Mouse (Mus musculus) cerebellum, postnatal 14 days (tissue): ENCODE measurements around the gene Casc3.

Source experiments
- DNase-seq, 2 experiments: peaks; one replicate each; pipeline ENCODE4 v3.0.0; 2021; ENCODE audit warnings: mixed read lengths in 2 of 2

Casc3 gene

DNA sequence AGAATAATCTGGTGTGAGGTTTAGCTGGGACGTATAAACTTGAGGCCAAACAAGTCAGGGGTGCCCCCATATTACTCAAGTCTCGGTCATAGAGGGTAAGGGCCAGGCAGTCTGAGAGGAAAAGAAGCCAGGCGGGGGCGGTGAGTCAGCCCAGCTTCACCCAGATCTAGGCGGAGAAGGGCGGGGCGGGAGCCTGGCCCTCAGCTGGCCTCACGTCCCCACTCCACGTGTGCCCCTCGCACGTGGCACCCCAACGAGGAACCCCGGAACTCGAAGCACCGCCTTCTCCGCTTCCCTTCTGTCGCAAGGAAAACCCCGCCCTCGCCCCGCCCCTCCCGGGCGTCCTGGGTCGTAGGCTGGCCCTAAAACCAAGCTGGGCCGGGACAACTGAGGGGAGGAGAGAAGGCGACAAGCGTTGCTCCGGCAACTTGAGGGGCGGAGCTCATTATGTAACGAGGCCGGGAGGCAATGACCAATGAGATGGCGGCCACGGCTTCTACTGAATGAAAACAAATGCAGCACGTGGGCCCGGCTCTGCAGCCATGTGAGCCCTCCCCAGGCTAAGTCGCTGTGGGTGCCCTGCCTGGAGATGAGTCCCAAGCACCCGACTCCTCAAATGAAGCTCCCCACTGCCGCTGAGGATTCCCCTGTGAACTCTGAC, 30.9 kb upstream of the Casc3 start:
- peak; percentile 96 for DNase-seq

DNA sequence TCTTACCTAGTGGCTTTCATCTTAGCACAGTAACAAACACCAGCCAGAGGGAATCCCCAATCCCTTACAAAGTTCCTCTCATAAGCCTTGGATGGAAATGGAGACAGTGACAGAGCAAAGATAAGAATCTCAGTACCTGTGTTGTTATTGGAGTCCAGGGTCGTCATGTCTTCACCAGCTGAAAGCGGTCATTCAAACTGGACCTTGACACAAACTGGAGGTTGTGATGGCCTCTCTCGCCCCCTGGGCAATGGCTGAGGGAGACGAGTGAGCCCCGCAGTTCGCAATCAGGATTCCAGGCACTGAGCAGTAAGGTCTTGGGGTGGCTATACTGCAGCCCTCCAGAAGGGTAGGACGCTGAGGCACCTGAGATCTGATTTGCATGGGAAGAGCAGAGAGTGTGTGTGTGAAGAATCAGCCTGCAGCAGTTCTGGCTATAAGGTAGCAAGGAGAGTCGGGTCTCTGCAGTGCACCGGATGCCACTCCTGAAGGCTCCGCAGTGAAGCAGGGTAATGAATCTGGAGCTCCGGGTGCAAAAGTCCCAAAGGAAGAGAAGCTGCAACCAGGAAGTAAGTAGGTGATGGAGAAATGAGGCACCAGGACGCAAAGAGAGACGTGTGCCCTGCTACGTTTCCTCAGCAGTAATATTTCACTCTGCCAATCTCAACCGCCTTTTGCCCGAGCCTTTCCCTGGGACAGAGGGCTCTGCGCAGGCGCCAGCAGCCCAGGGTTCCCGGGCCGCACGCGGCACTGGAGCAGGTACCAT, 29.9 kb upstream of the Casc3 start, which contains the start of gene Nr1d1:
TSS of gene Nr1d1 (minus strand) at position 752 of the 766 bp plus-strand sequence.
- DNase-seq = no peak

DNA sequence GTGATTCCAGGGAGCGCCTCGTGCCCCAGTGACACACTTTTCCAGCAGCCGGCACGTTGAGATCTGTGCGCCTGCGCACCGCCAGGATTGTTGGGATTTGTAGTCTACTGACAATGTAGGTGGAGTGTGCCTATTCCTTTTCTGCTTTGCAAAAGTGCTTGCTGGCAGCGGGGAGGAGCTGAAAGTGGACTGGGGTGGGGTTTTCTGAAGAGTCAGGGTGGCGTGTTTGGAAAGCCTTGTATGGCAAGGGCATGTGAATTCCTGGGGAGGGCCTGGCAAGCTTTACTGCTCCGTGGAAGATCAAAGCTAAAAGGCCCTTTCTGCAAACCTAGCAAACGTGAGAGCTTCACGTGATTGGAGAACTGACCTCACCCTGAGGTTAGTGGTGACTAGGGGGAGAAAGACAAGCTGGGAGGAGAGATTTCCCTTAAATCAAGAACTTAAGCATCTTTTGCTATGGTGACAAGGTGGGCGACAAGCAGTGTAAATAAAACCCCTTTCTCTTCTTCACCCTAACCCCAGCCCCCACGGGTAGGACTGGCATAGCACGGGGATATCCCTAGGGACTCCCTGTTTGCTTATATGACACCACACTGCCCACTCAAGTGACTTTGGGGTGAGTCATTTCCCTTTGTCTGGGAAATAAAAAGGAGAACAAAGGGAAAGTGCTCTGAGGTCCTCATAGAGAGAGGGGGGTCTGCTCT, 29.2 kb upstream of the Casc3 start:
- peak; percentile 98 to 99 for DNase-seq

DNA sequence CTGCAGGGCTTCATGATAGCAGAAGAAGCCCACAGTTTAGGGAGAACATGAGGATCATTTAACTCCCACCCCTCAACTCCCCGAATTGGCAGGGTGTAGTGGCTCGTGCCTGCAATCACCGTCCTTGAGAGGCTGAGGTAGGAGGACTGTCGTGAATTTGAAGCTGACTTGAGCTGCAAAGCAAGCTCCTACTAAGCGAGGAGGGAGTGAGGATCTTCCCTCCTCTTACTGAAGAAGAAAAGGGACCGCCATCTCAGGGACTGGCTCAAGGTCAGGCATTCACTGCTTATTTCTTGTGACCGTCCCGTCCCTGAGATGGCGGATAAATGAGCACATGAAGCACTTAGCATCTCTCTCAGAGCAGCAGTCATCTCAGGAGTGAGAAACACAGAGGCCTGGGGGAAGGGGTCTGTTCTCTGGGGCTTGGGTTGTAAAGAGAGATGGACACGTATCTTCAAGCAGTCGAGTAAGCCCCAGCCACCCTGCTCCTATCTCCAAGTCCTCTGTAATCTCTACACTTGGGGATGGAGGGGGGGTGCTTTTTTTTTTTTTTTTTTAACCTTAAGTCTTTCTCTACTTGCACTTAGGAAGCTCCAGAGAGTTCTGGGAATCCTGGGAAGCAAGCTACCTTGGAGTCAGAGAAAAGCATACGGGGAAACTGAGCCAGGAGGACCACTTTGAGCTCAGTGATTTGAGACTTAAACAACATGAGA, 28.5 kb upstream of the Casc3 start:
- peak in 1 of 2 experiments; percentile 18 for DNase-seq

DNA sequence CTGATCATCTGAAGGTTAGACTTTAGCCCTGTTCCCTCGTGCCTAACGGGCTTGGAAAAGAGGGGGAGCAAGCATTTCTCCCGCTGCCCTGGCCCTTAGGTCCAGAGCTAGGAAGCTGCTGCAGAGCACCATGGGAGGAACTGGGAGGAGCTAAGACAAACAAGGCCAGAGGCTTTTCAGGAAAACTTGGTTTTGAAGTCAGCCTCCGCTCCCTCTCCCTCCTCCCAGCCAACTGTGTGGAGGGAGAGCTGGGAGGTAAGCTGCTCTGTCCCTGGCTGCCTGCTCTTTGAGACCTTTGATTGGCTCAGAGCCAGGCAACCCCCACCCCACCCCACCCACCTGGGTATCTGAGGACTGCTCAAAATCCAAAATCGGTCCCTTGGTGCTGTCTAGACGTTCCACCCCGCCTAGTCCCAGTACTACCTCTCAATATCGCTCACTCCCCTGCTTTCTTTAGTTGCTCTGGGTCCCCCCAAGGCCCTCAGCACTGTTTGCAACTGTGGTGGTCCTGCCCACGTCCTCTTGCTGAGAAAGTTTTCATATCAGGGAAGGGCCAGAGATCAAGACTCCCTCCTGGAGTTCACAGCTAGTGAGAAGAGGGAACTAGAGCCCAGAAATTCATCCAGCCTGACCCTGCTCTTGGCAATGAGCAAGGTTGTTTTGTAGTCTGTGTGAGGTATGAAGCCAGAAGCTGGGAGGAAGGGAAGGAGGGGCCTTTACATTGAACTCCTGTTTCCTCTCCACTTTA, 27.7 kb upstream of the Casc3 start:
- peak in 1 of 2 experiments; percentile 16 for DNase-seq

DNA sequence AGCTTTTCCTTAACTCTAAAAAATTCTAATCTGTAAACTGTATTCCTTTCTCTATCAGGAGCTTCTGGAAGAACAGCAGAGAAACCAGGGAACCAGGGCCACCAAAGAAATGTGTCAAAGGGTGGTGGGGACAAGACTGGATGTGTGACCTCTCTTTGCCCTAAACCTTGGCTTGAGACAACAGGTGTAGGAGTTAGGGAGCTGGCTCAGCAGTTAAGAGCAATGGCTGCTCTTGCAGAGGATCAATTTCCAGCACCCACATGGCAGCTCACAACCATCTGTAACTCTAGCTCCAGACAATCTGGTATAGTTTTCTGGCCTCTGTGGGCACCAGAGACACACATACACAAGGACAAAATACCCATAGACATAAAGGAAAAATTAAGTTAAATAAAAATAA, 26.8 kb upstream of the Casc3 start:
- no peak for DNase-seq

DNA sequence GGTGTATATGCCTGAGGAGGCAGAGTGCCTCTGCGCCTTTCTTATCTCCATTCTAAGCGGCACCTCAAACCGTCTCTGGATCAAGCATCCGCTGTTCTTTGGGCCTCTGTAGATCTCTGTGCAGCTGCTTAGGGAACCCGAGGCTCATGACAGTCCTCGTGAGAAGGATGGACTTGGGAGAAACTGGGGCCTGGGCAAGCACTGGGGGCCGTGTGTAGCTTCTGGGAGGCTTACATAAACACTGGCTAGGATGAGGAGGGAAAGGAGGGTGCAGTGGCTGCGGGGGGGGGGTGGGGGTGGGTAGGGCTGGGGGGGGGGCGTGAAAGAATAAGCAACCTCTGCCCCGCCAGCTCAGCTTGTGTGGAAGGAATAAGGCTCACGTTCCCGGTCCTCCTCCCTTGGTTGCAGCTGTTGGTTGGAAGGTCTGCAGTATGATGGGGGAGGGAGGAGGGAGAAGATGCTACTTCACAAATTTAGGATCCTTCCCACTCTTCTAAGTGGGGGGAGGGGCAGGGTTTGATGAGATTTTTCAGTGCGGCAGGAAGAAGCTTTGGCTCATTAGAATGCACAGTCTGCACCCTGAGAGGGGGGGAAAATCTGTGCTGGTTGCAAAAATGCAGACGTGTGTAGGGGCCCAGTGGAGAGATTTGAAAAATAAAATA, 22.7 kb upstream of the Casc3 start:
- peak; percentile 53 to 75 for DNase-seq

DNA sequence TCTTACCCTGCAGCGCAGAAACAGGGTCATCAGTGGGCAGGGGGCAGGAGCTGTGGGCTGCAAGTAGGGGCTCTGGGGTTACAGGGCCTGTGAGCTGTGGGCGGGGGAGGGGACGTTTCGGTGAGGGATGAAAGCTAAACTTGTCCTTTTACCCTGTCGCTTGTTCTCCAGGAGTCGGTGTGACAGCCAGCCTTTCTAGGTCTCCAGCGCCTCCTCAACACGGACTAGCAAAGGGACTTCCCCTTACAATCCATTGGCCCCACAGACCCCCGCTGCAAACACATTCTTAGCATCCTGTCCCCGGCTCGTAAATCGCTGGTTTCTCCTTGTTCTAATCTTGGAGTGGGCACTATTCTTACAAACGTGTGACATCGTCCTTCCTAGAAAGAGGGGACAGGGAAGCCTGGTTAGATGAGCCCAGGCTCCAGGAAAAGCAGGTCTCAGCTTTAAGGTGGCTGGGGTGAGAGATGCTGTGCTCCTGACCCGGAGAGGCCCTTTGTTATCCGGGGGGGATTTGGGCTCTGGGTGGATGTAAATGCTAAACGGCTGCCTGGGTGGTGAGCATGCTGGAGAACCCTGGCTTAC, 22.0 kb upstream of the Casc3 start:
- DNase-seq = peak; percentile 50 to 71

DNA sequence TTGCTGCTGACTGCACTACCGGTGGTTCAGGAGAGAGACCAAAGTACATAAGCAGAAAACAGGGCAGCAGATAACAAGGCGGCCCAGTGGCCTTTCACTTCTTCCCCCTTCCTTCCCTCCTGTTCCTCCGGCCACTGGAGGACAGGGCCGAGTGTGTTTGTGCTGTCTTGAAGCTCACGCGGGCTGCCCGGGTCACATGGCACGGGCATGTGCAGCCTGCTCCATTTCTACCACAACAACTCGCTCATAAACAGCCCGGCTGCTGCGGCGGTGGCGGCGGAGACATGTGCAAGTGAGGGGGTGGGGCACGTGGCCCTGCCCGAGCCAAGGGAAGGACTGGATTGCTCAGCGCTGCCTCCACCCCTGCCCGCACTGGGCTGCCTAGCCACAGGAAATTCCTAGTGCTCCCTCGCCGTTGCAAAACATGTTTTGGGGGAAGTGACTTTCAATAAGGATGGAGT, 21.4 kb upstream of the Casc3 start:
- DNase-seq = peak; percentile 94 to 97

DNA sequence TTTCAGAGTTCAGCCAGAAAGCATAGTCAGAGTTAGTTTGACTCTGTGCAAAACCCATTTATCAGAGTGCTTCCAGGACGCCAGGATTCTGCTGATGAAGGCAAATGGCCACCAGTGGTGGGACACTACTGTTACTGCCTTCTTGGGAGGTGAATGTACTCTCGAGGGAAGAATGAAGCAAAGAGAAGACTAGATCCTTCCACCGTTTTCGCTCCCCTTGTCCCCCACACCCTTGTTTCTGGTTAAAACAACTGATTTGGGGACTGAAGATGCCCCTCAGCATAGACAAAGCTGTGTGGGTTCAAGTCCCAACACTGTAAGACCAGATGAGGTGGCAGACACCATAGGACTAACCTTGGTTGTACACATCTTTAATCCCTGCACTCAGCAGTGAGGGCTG, 20.6 kb upstream of the Casc3 start:
- DNase-seq = no peak

DNA sequence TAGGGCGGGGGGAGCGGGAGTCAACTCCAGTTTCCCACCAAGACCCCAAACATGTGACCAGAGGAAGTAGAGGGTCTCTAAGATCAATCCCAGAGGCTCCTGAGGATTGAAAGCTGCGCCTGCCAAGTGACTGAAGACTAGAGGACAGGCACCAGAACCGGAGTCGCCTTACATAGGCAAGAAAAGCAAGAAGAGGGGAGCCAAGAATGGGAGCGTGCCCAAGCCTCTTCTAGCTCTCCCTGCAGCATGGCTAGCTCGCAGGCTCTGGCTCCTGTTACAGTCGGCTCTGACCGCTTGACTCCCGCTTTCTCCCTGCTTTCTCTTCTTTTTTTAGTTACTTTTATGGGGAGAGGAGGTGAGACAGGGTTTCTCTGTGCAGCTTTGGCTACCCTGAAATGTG, 19.5 kb upstream of the Casc3 start:
- peak; percentile 37 to 52 for DNase-seq

DNA sequence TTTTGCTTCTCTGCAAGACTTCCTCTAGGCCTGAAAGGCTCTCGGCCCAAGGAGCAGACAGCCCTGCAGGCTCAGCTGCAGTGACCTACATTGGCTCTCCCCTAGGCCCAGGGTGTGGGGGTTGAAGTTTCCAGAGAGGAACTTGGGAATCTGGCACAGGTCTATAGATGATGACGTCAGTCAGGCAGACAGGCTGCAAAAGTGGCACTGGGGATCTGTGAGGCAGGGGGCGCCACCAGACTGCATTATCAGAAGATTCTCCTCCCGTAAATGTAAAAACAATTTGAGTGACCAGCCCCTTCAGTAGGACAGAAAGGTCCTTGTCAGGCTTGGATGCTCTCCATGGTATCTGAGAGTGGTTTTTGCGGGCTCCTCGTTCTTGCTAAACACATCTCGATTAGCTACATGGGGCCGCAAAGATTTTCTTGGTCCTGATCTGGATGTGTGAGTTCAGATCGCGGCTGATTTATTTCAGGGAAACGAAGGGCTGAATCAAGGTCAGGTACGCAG, 18.9 kb upstream of the Casc3 start:
- peak; percentile 82 to 88 for DNase-seq

DNA sequence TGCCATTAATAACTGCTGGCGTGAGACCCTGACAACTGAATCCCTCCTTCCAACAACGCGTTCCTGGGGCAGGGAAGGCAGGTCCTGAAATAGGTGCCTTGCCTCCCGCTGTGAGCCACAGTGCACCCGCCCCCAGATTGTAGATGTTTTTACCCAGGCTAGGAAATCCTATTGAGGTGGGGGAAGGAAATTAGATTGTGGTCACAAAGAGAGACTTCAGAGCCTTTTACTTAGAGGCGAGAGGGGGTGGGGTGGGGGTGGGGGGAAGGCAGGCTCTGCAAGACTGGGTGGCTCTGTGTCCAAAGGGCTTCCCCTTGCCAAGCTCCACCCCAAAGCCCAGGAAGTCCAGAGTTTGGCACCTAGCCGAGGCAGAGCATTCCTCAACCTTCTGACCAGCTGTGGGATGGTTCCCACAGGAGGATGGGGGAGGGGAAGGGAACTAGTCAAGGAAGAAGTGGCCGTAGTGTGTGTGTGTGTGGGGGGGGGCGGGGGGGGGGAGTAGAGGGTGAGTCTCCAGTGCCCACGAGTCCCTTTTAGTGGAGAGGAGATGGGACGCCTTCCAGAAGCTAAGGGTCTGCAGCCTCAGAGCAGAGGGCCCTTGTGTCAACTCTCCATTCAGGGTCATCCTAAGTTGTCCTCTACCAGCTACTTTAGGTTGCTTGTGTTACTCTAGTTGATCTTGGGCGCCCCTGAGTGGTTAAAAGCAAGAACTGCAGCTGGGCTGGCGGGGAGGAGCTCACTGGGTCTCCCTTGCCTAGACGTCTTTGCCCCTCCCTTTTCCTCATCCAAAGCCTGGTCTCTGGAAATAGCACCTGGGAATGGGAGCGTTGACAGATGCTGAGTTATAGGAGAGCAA, 18.1 kb upstream of the Casc3 start:
- peak; percentile 96 to 98 for DNase-seq

DNA sequence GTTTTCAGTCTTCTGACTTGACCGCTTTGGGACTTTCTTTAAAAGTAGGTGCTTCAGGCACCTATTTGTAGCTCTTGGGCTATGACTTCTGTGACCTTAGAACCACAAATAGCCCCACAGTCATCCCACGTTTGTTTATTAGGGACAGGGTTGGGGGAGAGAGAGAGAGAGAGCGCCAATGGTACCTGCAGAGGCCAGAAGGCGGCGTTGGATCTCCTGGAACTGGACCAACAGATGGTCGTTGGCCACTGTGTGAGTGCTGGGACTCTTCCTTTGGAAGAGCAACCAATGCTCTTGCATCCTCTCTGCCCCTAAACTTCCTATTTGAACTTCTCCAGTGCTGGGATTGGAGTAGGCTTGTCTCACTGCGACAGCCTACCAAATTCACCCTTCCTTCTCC, 17.5 kb upstream of the Casc3 start:
- DNase-seq = peak in 1 of 2 experiments; percentile 68

DNA sequence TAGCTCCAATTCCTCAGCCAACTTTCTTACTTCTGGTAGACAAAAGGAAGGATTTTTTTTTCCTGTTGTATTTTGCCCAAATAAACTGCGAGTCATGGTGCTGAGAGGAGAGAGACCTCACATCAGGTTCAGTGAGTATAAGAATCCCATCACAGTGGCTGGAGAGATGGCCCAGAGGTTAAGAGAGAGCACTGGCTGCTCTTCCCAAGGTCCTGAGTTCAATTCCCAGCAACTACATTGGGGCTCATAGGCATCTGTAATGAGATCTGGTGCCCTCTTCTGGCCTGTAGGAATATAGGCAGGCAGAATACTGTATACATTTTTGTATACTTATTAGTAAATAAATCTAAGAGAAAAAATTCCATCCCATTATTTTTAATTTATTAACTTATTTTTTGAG, 17.0 kb upstream of the Casc3 start:
- no peak for DNase-seq

DNA sequence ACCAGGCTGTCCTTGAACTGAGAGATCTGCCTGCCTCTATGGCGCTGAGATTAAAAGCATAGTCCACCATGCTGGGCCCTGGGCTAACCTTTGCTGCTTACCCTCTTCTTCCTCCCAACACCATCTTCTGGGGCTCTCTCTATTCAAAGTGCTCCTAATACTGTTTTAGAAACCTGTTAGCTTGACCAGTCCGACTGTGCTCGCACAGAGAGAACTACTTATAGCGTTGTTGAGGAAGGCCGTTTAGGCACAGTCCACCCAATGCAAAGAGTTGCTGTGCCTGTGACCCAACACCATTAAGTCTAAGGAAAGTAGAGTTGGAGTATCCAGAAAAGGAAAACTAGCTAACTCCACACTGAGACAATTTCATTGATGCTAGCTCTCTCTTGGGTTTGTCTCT, 16.6 kb upstream of the Casc3 start:
- DNase-seq = no peak

DNA sequence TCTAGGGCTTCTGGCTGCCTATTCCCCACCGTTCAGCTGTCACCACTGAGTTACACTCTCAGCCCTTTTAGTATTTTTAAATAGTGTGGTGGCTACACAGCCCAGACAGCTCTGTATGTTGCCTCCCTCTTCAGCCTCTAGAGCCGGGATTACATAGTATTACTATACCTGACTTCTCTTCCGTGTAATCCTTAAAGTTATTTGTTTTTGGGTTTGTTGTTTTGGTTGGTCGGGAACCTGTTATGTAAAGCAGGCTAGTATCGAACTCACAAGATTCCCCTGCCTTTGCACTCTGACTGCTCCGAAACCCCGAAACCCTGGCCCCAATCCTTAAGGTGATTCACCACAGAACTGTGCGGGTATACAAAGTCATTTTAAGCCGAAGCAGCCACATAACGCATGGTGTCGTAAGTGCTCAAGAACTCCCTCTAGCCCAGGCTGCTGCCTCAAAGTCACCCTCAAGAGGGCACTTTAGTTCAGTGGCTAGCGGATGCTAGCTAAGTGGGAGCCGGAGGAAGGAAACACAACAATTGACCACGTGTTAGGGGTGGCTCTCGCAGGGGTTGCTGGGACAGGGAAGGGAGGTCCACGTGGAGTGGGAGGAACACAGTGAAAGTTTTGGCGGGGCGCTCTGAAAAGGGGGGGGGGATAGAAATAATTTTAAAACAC, 16.0 kb upstream of the Casc3 start:
- peak; percentile 88 to 89 for DNase-seq

DNA sequence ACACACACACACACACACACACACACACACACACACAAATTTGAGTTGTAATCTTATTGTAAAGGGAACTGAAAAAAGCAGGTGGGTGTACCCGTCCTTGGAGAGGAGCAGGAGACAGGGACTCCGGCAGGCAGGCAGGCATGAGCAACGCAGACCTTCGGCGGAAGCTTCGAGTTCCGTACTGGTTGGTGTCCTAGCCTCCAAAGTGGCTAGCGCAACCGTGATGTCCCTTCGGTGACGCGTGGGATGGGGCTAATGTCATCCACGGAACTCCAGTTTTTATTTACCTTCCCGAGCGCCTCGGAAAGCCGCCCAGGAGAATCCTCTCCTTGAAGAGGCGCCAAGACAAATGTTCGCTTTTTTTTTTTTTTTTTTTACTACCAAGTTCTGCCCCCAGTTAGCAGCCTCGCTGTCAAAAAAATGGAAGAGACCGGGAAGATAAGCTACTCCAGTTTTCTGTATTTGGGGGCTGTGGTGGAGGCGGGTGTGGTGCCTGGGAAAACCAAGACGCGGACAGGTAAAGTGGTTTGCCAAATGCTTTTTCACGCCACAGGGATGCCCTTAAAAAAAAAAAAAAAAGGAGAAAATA, 15.4 kb upstream of the Casc3 start:
- DNase-seq = peak in 1 of 2 experiments; percentile 48

DNA sequence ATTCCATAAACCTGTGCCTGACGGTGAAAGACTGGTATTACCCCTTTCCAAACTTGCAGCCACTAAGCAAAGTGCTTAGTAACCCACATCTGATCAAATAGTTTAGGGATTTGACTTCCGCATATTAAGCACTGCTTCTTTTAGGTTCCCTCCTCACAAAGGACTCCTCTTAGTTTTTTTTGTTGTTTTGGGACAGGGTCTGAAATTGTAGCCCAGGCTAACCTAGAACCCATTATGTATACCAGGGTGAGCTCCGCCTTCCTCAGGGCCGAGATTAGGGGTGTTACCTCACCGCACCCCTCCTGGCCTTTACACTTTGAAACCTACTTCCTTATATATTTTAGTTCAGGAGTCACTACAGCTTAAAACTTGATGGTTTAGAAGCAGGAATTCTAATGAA, 14.9 kb upstream of the Casc3 start:
- DNase-seq = no peak
